Mouse (Mus musculus) layer of hippocampus, postnatal 36 days (tissue): ENCODE measurements at regions not wholly inside any gene's neighbourhood (a gene's known extent, or its start where the extent isn't known, plus 50 kb on each side); places are given as distances from the start of the nearest gene placed in this dataset.

Source experiments
- DNase-seq, 2 experiments: peaks; one replicate each; pipeline ENCODE4 v3.0.0; 2022

GRCm38 (mm10) chr4:87665149-87665548, 368.0 kb downstream of the Mllt3 start:
- no peak for DNase-seq

DNA sequence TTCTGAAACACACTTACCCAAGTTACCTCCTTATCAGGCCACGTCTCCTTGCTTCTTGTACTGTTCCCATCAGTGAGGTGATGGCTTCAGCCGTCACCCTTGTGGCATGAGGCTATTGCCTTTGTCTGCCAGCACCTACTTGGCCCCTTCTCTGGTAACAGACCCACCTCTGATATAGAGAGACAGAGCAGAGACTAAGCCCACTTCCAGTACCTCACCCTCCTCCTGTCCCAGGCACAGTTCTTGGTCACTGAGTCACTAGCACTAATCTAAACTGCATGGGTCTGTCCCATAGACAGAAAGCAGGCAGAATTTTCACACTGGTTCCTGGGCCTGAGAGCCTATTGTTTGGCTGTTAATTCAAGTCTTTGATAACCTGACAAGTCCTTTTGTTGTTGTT, 370.3 kb downstream of the Mllt3 start:
- no peak for DNase-seq

DNA sequence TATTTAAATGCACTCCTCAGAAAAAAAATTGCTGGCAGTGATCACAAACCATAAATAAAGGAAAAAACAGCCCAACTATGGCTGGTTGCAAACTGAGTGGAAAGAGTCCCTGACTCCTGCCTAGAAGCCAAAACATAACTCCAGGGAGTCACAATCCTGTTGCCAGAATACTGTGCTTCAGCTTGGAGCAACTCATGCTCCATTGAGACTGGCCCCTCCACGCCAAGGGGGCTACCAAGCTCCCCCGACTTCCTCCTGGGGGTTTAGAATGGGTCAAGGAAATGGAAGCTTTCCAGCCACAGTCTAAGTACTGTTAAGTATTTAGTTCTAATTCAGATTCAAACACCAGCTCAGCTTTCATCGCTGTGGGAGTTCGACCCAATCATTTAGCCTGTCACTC, 374.8 kb downstream of the Mllt3 start:
- DNase-seq: no peak

- DNase-seq: no peak
Measured at GRCm38 (mm10) chr4:87657855-87658254, 375.3 kb downstream of the Mllt3 start.

GRCm38 (mm10) chr4:87653440-87654165, 379.6 kb downstream of the Mllt3 start:
- DNase-seq: no peak

DNA sequence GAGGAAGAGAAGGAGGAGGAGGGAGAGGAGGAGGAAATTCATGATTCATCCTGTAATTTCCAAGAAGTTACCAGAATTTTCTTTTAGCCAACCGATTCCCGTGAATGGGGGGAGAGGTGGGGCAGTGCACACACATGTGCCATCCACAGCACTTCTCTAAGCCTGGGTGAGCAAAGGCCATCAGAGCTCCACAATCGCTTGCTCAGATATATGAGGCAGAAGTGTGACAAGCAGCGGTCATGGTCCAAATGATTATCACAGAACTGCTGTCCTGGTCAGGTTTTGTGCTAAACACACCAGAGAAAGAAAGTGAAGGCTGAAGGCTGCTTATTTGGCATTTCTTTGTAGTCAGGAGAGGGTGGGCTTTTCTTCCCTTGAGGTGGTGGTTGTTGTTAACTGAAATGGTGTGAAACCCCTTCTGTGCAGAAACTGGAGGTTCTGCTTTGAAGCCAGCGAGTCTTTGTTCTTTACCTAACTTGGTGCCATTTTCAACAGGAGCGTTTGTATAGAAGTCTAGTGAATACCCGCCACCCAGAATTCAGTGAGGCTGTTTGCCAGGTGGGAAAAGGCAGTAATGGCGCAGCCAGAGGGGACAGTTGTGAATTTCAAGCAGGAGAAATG, 380.7 kb downstream of the Mllt3 start:
- no peak for DNase-seq

GRCm38 (mm10) chr4:87651275-87651674, 381.9 kb downstream of the Mllt3 start:
- DNase-seq: no peak

DNA sequence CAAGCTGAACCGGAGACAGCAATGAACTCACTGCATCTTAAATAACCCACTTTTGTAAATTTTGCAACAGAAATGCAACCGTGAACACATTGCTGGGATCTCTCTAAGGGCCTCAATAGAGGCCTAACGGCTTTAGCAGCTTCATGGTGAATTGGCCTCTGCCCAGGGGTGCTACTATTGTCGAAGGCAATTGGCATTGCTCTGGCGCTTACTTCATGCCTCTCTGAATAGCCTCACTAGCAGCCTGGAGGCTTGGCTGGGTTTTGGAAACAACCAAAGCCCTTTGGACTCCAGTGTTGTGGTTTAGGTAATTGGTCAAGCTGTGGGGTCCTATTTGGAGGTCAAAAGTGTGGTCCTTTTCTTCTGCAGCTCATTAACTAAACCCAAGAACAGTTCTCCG, 382.3 kb downstream of the Mllt3 start:
- DNase-seq: peak in 1 of 2 experiments; percentile 8

GRCm38 (mm10) chr4:87650393-87650792, 382.8 kb downstream of the Mllt3 start:
- DNase-seq: no peak

- DNase-seq: no peak
Measured at GRCm38 (mm10) chr4:87648919-87649318, 384.2 kb downstream of the Mllt3 start.

GRCm38 (mm10) chr4:87647932-87648911, 384.9 kb downstream of the Mllt3 start:
- peak in 1 of 2 experiments; percentile 27 for DNase-seq

DNA sequence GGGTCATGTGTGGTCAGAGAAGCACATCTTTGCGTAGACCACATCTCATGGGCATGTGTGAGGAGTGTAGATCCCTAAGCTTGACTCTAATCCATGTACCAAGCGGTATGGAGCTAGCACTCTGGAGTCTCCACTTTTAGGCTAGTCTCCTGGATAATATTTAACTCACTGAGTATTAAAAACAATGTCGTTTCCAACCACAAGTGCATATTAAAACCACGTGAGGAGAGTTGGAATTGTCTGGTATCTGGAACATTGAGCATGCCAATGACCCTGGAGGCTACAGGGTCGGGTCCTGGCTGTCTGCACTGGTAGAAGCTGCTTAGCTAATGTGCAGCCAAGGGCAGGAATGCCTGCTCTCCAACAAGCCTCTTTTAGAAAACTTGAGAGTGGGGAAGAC, 391.2 kb downstream of the Mllt3 start:
- no peak for DNase-seq

- DNase-seq: no peak
Measured at GRCm38 (mm10) chr4:87641551-87641950, 391.6 kb downstream of the Mllt3 start.

DNA sequence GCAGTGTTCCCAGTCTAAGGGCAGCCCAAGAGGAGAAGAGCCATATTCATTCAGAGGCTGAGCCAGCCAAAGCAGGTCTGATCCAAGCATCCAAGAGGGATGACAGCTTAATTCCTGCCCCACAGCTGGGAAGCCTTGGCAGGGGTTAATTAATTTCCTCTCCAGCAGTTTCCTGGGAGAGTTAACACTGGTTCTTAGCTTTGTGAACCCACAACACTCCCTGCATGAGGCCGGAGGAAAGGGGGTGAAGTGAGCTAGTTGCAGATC, 394.9 kb downstream of the Mllt3 start:
- DNase-seq: no peak

GRCm38 (mm10) chr4:87637629-87638379, 395.4 kb downstream of the Mllt3 start:
- DNase-seq: no peak

GRCm38 (mm10) chr4:87611116-87611515, 380.8 kb upstream of the Slc24a2 start:
- DNase-seq: no peak

- no peak for DNase-seq
Measured at GRCm38 (mm10) chr4:87593644-87594043, 363.4 kb upstream of the Slc24a2 start.

DNA sequence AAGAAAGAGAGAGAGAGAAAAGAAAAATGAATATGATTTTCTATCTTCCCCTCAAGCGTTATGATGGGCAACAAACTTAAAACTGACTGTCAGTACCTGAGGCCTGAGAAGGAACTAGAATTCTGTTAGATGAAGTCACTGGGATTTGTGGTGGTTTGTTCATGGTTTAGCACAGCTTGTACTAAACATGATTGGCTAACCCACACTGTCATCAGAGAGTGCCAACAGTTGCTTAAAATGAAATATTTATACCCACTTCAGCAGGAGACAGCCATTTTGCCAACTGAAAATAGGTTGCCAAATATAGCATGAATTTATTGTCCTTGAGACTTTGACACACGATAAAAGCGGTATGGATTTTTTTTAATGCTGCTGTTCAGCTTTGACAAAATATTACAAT, 360.5 kb upstream of the Slc24a2 start:
- no peak for DNase-seq

DNA sequence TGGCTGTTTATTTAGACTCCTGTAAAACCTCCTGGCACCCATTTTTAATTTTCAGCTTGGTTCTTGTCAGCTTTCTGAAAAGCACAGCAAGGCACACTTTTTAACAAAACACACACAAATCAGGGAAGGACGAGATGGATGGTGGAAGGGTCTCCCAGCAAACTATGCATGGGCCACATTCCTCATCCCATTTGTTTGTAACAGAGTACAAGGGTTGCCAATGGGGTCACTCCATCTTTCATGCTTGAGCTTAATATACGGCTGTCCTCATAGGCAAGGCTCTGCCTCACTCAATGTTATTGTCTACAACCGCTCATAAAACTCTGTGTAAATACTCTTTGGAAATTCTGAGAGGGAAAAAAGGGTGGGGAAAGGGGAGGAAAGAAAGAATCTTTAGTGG, 347.9 kb upstream of the Slc24a2 start:
- no peak for DNase-seq

DNA sequence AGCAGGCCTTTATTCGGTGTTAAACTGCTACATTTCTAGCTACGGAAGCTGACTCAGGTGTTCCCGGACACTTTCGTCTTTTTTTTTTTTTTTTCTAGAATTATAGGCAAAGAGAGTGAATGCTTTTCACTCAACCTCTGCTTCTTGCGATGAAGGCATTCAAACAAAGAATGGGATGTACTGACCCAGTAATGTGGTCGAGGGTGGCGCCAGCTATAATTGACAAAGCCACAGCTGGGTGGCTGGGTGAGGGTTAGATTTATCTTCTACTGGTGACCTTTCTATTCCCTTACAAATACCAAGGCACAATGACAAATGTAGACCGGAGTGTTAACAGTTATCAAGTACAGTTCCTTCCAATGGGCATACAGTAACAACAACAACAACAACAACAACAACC, 340.7 kb upstream of the Slc24a2 start:
- no peak for DNase-seq

DNA sequence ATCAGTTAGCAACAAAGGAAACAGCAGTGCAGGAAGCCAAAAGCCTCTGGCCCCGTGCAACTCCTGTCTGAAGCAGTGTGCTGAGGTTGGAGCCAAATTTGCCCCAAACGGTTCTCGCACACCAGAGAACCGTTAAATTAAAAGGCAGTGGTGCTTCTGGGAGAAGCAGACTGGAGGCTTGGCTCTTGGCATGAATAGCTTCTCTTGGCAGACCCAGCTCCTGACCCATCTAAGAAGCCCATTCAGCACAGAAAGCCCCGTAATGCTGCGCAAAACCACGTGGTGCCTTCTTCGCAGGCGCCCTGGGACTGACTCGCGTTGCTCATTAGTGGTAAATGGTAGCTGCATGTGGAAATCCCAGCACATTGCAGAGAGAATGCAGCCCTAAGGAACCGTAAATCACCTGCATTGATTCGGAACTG, 340.2 kb upstream of the Slc24a2 start:
- DNase-seq: peak; percentile 36 to 40

DNA sequence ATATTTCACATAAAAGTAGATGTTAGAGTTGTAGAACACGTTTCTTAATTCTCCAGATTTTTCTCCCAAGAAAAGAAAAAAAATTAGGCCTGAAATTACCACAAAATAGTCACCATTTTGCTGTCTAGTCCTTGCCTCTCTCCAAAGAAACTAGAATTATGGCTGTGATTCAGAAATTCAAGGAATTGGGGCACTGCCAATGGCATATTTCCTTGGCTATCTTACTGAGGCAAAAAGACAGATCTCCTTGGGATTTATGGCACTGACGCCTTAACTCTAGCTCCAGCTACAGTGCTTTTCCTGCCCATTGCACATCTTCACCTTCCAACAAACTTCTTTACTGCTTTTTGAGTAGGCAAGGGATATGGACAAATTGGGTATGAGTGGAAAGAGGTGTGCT, 336.3 kb upstream of the Slc24a2 start:
- no peak for DNase-seq

GRCm38 (mm10) chr4:87554912-87555311, 324.6 kb upstream of the Slc24a2 start:
- no peak for DNase-seq
